Mouse (Mus musculus) liver, postnatal 0 days (tissue): ENCODE measurements around the gene 2010109A12Rik.

Experiments used
- CTCF ChIP-seq: sonication (generic); IDR thresholded peaks from 2 replicates; pipeline ENCODE4 v1.5.1; 2016; ENCODE audit warnings: antibody characterized with exemption, low read depth
- EP300 ChIP-seq: IDR thresholded peaks from 2 replicates; pipeline ENCODE4 v1.6.1; 2016; ENCODE audit warnings: antibody characterized with exemption, low read depth, mild to moderate bottlenecking

GRCm38 (mm10) chr5:93227157-93227556 is 20.8 kb downstream of the 2010109A12Rik start:
- TF ChIP-seq CTCF (no peak), EP300 (no peak)
